Mouse (Mus musculus): ENCODE measurements at regions not wholly inside any gene's neighbourhood (a gene's known extent, or its start where the extent isn't known, plus 50 kb on each side); places are given as distances from the start of the nearest gene placed in this dataset.

DNA sequence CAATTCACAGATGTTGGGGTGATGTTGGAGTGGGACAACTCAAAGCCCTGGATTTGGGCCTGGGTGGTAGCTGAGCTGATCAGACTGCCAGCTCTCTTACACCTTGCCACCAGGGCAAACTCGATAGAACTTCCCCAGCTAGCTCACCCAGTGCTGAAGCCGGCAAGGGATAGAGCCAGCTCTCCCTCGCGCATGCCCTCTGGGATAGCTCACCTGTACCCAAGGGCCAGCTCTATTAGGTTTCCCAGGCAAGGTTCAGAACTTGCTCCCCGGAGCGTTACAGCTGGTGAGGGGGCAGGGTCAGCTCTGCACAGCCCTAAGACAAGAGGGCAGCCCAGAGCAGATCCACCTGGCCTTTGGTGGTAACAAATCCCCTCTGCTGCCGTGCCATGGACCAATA is 54.1 kb upstream of the 1700012A03Rik start:
- peak; percentile 82 for DNase-seq

DNA sequence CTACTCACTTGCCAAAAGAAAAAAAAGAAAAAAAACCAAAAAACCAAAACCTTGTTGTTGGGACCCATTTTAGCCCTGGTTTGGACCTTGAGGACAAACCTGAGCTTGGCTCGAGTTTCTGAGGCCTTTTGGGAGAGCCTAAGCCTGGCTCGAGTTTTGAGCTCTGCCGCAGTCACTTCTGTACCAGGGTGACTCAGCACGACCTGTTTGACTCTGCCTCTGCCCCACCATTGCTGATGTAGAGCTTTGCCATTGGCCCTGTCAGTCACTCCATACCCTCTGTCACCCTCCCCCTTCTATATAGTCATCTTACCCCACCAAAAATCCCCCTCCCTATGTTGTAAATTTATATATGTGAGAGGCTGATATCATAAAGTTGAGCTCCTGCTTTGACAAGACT is 54.8 kb upstream of the 1700012A03Rik start:
- peak; percentile 58 for DNase-seq

DNA sequence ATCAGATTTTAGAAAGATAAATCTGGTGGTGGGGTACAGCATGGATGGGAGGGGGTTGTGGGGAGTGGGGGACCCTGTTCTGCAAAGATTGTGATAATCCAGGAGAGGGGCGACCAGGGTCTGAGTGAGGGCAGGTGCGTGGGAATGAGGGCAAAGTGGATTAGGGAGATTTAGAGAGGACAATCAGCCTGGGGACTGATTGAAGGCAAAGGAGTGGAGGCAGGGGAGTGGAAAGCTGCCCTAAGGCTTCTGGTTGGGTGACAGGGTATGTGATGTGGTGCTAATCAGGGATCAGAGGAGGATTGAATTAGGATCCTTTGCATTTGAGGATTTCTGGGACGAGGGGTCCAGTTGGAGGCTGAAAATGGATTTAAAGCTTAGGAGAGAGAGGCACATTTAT is 64.3 kb upstream of the 1700012A03Rik start:
- DNase-seq: peak; percentile 61

DNA sequence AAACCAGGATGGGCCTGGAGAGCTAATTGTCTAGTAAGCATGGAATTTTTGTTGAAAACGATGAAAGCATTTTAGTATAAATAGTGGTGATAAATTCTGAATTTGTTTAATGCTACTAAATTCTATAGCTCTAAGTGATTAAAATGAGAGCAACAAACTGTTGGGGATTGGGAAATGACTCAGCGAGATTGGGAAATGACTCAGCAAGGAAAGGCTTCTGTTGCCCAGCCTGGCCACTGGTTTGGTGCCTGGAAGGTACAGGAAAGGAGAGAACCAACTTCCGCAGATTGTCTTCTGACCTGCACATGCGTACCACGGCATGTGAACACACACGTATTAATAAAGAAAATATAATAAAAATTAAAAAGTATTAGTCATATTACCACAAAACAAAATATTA is 73.3 kb upstream of the 1700012A03Rik start:
- DNase-seq: peak; percentile 16

DNA sequence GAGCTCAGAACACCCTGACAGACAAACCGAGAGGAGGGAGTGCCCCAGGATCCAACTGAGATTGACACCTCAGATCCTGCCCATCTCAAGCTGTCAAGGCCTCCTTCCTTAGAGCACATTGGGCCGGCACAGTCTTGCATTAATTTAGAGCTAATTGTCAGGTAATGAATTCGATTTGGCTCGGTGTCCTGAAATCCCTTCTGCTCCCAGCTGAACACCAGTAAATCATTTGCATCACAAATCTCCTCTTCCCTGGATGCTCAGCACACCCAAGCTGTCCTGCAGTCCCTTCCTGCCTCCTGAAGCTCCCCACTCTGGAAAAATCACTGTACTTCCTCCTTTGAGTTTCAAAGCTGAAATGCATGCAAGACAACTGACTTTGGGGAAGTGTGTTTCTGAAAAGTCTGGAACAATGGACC is 102.0 kb upstream of the 1700012A03Rik start:
- no peak for DNase-seq

DNA sequence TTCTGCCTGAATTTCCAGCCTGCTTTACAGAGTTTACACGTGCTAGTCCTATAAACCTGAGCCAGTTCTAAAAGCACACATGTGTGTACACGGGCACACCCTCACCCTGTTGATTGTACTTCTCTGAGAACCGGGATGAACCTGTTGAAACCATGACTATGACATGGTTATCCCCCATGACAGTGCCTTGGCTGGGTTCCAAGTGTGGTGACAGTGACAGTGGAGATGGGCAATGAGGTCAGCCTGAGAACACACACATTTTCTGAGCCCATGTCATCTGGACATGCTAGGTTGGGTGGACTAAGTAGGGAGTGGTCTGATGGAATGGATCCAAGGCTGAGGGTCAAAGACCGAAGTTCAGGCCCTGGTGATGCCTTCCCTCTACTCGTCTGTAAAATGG is 103.5 kb upstream of the 1700012A03Rik start:
- DNase-seq: no peak

DNA sequence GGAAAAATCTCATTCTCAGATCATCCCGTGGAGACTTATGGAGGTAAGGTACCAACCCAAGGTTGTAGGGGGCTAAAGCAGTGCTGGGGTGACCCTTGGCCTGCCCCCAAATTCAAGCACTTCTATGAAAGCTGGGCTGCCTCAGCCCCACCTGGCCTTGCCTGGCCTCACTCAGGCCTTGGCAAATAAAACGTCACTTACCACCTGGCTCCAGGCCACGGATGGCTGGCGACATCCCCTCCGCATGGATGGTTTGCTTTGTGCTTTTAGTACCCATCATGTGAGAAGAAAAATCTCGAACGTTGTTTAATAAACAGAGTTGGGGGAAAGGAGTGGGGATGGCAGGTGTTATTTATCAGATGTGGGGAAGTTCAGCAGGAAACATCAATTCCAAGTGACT is 104.7 kb upstream of the 1700012A03Rik start:
- no peak for DNase-seq

DNA sequence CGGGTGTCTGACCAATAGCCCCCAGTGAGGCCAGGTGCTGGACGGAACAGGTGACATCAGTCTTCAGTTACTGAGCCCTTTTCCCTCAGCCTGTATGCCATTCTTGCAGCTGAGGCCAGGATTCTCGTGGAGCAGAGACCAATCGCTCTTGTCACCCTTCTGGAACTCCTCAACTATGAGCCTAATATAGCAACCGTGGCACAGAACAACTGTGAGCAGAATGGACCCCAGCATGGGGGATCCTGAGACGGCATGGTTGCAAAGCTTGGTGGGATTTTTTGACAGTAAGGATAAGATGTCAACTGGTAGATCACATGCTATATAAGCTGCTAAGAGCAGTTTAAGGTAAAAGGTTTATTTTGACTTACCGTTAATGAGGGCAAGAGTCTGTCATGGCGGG is 105.5 kb upstream of the 1700012A03Rik start:
- DNase-seq: no peak

DNA sequence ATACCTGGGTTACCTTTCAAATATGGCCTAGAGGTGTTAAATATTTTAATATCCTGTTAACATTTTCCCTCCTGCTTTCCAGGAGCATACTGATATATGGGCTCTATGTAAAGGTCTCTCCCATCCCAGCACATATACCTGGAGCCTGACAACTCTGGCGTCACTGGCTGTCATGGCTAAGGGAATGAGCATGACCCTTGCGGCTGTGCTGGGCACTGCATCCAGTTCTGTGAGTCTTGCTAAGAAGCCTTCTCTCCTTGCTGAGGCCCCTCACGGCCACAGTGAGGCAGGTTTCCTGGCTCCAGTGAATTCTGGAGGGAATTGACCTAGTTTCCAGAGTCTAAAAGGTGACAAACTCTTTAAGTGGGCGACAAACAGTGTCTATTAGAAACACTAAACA is 107.3 kb upstream of the 1700012A03Rik start:
- no peak for DNase-seq

DNA sequence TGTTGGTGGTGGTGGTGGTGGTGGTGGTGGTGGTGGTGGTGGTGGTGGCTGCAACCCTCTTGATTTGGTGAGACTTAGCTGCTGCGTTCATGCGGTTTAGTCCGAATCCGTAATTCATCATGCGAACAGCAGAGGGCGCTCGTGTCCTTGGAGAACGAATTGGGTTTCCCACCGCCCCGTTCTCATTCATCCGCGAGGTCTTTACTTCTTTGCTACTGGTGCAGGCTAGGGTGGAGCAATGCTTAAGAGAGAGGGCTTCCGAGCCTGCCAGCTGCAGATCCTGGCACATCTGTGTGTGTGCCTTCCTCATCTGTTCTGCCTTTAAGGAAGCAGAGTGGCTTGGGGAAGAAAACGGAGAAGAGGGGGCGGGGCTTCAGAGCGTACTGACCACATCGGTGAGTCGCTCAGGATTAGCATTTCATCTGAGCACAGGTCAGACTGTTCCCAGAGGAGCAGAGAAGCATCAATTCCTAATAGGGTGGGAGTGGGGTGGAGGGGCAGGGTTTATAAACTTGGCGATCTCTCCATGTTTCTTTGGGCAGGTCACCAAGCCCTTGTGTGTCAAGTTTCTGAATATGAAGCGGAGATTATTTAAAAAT is 111.7 kb upstream of the 1700012A03Rik start:
- peak; percentile 93 for DNase-seq

DNA sequence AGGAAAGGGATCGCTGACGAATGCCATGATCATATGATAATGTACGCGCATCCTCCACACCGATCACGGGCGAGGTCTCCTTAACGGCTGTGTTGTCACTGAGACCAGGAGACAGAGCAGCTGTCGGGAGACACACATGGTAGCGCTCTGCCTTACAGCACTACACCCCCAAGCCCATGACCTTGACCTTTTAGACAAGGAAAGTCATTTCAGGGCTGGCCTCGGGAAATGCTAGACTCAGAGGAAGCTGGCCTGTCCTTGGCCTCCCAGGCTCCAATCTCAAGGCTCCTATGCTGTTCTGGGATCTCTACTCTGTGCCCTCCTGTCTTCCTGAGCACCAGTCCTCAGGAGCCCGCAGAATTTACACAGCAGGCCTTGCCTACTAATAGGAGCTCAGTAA is 112.9 kb upstream of the 1700012A03Rik start:
- peak; percentile 84 for DNase-seq

DNA sequence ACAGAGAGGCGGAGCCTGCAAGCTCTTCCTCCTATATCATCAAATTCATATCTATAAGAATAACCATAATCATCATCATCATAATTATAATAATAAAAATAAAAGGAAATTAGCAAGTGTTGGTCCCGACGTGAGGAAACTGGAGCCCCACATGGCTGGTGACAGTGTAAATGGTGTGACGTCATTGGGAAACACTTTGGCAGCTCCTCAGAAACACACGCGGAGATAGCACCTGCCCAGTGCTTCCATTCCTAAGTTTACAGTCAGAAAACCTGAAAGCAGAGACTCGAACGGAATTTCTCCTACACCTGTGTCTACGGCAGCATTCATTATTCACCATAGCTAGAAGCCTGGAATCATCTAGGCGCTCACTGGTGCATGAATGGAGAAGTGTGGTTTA is 115.2 kb upstream of the 1700012A03Rik start:
- no peak for DNase-seq

DNA sequence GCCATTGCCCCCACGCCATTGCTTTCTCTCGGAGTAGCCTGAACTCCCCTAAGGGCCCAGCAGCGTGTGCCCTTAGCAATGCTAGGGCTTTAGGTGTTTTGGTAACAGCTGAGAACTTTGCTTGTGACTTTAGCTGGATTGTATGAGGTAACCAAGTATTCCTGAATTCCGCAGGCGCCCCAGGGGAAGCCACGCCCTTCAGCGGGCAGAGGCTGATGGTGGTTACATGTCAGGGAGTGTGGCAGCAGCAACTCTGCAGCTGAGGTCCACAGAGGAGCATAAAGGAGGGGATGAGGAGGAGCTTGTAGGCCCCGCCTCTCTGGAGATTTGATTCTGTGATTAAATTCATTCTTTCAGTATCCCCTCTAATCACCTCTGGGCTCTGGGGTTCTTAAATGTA is 116.1 kb upstream of the 1700012A03Rik start:
- DNase-seq: no peak

DNA sequence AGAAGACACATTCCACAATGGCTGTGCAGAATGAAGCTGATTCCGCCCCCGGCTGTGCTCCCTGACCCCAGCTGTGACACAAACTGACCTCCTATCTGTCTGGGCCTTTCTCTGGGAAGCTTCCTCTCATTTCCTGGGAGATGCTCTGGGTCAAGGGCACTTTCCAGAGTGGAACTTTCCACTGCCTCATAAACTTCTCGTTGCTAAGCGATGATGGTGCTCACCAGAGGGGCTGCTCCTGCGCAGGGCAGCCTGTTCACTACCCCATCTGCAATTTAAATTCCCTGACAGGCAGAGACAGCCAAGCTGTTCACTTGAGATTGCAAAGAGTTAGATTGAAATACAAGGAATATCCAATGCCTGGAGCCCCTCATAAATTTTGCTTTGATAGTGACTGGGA is 116.7 kb upstream of the 1700012A03Rik start:
- DNase-seq: no peak

DNA sequence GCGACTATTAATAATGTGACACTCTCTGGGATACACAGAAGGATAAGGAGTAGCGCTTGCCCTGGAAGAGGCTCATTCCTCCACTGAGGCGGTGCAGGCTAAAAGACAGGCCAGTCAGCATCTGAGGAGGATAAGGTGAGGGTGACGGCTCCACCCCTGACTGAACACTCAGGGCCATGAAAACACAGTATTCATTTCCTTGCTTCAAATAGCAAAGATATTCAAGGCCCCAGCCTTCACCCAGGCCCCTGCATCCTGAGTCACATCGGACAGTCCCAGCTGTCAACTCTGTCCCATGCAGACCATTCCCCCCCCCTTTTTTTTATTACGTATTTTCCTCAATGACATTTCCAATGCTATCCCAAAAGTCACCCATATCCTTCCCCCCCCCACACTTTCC is 118.9 kb upstream of the 1700012A03Rik start:
- DNase-seq: peak; percentile 53

DNA sequence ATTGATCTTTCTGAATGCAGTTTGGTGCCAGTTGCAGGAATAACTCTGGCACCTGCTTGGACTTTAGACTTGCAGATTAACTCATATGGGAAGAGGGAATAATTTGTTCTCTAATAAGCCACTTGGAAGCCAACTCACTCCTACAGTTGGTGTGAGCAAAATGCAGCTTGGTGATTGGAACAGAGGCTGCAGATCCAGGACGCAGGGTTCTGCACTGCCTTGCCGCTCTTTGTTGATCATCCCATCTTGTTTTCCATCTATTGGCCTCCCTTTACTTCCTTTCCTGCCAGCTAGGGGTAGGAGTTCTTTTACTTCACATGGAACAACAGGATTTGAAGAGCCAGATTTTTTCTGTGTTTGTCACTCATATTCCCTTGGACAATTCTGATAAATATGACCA is 120.9 kb upstream of the 1700012A03Rik start:
- peak; percentile 29 for DNase-seq

DNA sequence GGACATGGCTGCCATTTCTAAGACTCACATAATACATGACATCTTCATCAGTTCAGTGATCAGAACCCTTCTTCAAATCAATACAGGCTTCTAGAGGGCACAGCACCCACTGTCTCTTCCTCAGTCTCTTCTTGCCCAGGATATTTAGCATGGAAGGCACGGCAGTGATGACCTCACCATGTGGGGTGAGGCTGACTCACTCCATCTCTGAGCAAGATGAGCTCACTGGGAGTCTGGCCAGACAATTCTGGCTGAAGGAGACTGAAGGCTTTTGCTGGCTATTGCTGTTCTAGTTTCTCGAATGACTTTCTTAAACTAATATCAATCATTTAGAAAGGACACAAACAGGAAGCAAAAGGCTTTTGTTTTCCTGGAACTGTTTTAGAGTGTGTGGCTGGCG is 122.9 kb upstream of the 1700012A03Rik start:
- DNase-seq: peak; percentile 81

DNA sequence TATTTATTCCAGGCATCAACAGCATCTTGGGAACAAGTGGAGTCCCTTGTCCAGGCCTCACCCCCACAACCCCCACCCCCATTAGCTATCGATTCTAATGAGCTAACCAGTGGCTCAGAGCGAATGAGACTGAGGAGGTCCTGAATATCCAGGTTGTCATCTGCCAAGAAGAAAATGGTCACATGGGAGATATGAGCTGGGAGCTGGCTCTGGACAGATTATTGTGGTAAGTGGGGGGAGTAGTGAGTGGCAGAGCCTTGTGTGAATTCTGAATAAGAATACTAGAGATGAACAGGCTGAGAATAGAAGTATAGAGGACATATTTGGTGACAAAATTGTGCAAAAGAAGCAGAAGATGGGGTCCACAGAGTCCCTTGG is 125.4 kb upstream of the 1700012A03Rik start:
- peak; percentile 31 for DNase-seq

DNA sequence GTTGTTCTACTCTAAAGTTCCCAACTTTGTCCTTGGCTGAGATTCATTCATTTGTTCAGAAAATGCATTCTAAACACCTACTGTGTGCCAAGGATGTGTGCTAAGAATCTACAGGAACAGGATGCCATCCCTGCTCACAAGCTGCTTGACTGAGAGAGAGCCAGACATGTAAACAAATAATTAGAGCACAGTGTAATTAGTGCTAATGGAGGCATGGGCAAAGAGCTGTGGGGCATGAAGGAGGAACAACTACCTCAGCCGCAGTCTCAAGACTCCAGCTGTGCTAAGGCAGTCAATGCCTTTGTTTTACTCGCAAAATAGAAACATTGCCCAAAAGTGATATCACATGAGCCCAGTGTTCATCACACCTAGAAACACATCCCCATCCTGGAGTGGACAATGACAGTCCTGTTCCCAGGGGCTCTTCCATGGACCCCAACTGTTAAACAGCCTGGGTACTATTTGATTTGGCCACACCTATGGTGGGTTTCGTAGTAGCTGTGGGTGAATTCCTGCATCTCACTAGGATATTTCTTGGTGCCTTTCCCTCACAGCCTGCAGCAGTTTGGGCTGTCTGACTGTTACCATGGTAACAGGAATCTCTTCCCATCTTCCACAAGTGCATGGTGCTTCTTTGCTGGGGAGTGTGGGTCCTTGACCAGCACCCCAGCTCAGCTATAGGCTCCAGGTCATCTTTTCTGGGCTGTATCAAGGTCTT is 125.9 kb upstream of the 1700012A03Rik start:
- peak; percentile 43 for DNase-seq

DNA sequence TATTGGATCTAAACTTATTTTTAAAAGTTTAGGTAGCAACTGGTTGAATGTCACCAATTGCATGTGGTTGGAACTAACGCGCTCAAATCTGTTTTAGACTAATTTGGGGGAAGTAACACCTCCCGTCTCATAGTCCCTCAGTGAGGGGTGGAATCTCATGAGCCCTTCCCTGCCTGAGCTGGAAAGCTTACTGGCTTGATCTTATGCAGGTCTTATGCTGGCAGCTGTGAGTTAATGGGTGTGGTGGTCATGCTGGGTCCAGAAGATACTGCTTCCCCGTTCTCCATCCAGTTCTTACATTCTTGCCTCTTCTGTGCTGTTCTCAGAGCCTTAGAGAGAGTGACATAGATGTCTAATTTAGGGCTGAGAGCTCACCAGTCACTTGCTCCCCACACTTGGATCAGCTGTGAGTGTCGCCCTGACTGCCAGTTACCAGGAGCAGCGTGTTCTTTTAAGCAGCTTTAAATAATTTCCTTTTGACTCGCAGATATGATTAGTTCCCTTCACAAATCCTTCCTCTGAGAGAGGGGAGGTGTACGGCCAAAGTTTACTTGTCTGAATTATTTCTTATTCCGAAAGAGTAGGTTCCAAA is 128.4 kb upstream of the 1700012A03Rik start:
- DNase-seq: peak; percentile 79

DNA sequence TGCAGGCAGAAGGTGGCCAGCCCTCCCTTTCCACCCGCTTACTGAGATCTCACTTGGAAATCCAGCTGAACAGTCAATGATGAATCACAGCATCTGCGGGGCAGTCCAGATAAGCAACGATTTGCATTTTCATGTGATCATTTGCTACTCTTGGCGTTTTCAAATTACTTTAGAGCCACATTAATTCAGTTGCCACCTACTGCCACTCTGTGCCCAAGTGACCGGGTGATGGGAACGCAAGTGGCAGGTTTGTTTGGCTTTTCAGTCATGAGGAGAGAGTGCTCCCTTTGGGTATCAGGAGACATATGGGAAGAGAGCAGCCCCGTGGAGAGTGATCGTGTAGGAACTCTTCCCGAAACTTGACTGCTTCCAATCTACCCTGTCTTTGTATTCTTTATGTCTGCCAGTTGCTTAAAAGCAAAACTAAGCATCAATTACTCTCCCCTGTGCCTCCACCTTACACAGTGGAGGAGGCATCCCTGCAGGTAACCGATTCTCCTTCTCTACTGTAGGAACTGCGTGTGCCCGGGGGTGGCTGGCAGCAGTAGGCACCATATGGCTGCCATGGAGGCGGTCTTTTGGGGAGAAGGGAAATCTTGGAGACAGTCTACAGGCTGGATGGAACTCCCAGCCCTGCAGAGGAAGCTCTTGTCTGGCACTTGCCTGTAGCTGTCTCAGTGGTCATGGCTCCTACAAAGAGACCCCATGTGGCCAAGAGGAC is 132.5 kb upstream of the 1700012A03Rik start:
- DNase-seq: peak; percentile 83

DNA sequence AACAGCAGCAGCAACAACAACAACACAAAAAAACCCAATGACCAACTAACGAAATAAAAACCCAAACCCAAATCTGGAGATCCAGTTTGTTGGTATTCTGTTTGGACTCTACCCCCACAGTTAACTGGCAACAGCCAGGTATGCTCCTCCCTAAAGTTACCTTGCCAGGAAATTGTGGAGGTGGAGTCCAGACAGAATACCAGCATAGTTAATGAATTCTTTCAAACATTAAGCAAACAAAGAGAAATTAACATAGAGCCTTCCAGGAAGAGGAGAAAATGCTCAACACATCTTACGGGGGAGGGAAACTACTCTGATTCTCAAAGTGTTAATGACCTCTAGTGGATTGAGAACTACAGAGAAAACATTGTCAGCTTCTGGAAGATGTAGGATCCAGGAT is 148.3 kb upstream of the 1700012A03Rik start:
- peak; percentile 35 for DNase-seq

DNA sequence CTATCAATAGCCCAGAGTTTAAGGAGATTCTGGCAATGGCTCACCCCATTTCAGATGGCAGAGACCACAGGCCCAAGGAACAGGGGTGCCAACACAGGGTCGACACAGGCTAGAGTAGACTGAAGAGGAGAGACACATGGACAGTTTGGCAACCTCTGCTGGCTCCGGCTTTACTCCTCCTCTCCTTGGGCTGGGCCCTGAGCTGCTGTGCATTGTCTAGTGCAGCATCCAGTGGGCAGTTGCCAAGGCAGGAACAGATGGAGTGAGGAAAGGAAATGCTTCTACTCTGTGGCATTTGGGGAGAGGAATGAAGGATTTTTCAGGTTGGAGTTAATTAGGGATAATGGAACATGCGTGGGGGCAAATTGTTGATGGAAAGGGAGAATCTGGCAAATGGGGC is 151.0 kb upstream of the 1700012A03Rik start:
- DNase-seq: peak; percentile 64

DNA sequence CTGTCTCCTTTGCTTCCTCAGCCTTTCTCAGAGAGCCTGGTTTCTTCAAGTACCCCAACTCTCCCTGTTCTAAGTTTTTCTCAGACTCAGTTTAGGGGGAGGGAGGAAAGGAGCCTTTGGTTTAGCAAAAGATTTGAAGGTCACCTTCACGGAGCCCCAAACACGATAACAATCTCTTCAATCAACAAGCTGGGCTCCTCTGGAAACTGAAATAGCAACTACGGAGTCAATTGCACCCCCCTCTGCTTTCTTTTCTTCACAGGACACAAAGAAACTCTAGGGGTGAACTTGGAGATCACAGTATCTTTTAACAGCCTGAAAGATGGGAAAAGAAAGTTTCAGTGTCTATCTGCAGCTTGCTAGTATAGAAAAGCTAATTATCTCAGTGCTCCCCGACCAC is 151.4 kb upstream of the 1700012A03Rik start:
- DNase-seq: no peak

Measured in heart, adult 11 months (tissue).